Mouse (Mus musculus): ENCODE results near the gene Il17c. TPM values are rescaled to one million over a fixed set of nuclear protein-coding genes. Genes with fewer than 3 reads are reported as not detected.

The Il17c gene
- total RNA-seq (2015), result not detected in 2 replicates
- total RNA-seq (2017), result not detected in 2 replicates

GRCm38 (mm10) chr8:122421376-122422070 is at the start of gene Il17c:
TSS of gene Il17c (plus strand) at chr8:122422020.
- no peak for ATAC-seq (replicated peaks; ENCODE audit: poor library complexity)

- no peak for ATAC-seq (replicated peaks; ENCODE audit: poor library complexity)
These were observed 46.5 kb upstream of the Il17c start for GRCm38 (mm10) chr8:122375320-122375719.

GRCm38 (mm10) chr8:122375751-122376364 is 46.0 kb upstream of the Il17c start:
- ATAC-seq (replicated peaks; ENCODE audit: poor library complexity), result no peak

DNA sequence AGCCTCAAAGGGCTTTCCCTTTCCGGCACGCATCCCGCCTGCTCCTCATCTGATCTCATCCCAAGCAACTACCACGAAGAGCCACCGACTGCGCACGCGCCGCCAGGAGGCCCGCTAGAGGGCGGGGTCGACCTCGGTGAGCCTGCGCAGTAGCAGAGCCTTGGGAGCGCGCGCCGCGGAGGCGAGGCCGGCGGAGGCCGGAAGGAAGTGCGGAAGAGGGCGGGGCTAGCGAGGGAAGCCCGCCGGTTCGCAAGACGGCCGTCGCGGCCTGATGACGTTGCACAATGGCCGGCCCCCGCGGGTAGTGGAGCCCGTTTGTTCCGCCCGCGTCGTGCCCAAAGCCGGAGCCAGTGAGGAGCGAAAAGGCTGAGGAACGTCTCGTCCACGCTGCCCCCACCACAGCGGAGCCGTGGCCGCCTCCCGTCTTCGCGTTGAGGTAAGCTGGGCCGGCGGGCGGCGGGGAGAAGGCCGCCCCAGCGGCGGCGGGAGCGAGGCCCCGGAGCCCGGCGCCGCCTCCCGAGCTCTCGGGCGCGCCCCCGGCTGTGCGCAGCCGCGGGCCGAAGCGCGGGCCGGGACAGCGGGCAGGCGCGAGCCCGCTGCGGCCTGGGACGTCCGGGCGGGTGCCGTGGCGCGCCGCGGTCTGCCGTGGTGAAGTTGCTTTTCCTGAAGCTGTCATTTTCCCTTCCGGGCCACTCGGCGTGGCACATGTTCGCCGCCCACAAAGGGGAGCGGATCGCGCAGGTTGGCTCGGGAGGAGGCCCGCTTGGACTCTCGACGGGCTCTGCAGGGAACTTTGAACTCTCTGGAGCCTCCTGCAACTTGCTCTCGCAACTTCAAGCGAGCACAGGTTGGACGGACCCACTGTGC is 45.2 kb upstream of the Il17c start, which contains the start of gene Zc3h18:
TSS of gene Zc3h18 (plus strand) at position 245 of the 867 bp plus-strand sequence.
- peak; percentile 98 for ATAC-seq (replicated peaks; ENCODE audit: poor library complexity)

- no peak for ATAC-seq (replicated peaks; ENCODE audit: poor library complexity)
These were observed 38.8 kb upstream of the Il17c start for GRCm38 (mm10) chr8:122383039-122383438.

- peak; percentile 61 for ATAC-seq (replicated peaks; ENCODE audit: poor library complexity)
These were observed 32.5 kb upstream of the Il17c start for GRCm38 (mm10) chr8:122389357-122389756.

- no peak for ATAC-seq (replicated peaks; ENCODE audit: poor library complexity)
These were observed 31.1 kb upstream of the Il17c start for GRCm38 (mm10) chr8:122390758-122391157.

DNA sequence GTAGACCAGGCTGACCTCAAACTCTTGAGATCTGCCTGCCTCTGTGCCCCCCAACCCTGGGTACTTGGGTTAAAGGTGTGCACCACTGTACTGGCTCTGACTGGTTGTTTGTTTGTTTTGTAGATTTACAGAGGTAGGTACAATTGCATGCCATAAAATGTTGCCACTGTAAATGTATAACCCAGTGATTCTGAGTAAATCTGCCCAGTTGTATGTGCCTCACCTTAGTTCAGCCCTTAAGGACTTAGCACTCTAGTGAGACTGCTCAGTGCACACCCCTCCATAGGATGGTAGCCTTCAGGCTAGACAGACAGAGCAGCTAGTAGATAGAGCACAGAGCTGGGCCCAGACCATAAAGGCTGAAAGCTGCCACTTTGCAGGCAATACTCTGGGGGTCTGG is 28.1 kb upstream of the Il17c start:
- ATAC-seq (replicated peaks; ENCODE audit: poor library complexity), result no peak

GRCm38 (mm10) chr8:122395291-122395690 is 26.5 kb upstream of the Il17c start:
- ATAC-seq (replicated peaks; ENCODE audit: poor library complexity), result no peak

GRCm38 (mm10) chr8:122398186-122398585 is 23.6 kb upstream of the Il17c start:
- ATAC-seq (replicated peaks; ENCODE audit: poor library complexity), result no peak

DNA sequence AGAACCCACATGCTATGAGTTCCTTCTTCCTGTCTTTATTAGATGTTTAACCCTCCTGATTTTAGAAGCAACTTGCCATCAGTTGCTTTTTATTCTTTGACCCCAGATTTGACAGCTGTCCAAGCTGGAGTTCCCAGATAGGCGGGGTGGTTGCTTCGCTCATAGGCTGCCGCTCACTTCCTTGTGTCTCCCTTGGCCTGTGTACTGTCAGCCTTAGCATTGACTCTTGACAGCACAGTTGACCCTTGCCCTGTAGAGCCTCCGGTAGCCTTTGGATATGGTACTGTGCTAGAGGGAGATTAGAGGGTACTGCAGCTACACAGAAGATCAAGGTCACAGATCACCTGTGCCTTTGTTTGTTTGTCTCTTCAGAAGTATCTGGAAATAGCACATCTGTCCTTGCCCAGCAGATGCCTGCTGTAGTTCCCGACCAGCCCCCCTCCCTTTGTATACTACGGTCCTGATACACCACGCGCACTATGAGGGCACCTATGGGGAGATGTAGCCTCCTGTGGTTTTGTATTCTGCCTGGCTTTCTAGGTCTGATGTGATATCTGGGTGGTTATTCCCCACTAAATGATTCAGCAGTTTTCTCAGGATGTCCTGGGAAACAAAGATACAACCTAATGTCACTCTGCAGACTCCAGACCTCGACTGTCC is 16.5 kb upstream of the Il17c start:
- peak; percentile 54 for ATAC-seq (replicated peaks; ENCODE audit: poor library complexity)

GRCm38 (mm10) chr8:122407678-122408077 is 14.1 kb upstream of the Il17c start:
- no peak for ATAC-seq (replicated peaks; ENCODE audit: poor library complexity)

DNA sequence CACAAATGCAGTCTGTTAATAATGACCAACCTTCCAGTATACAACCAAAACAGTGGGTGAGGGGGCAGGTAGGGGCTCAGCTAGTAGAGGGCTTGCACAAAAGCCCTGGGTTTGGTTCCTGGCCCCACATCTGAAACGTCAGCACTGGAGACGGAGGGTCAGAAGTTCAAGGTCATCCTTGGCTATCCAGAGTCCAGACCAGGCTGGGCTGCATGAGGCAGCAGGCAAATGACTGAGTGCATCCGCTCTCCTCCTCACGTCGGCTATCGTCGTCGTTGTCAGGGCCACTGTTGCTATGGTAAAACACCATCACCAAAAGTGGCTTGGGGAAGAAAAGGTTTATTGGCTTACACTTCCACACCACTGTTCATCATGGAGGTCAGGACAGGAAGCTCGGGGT is 7.5 kb upstream of the Il17c start:
- ATAC-seq (replicated peaks; ENCODE audit: poor library complexity), result no peak

DNA sequence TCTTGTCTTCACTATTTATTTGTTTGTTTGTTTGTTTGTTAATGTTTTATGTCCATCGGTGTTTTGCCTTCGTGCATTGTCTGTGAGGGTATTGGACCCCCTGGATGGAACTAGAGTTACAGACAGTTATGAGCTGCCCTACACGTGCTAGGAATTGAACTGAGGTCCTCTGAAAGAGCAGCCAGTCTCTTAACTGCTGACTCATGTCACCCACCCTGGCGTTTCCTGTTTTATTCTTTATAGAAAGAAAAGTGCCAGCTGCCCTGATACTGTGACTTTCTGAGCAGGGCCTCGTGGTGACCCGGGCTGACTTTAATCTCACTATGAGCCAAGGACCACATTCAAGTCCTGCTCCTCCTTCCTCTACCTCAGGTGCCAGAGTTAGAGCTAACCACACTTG is 6.3 kb upstream of the Il17c start:
- ATAC-seq (replicated peaks; ENCODE audit: poor library complexity), result peak; percentile 42

DNA sequence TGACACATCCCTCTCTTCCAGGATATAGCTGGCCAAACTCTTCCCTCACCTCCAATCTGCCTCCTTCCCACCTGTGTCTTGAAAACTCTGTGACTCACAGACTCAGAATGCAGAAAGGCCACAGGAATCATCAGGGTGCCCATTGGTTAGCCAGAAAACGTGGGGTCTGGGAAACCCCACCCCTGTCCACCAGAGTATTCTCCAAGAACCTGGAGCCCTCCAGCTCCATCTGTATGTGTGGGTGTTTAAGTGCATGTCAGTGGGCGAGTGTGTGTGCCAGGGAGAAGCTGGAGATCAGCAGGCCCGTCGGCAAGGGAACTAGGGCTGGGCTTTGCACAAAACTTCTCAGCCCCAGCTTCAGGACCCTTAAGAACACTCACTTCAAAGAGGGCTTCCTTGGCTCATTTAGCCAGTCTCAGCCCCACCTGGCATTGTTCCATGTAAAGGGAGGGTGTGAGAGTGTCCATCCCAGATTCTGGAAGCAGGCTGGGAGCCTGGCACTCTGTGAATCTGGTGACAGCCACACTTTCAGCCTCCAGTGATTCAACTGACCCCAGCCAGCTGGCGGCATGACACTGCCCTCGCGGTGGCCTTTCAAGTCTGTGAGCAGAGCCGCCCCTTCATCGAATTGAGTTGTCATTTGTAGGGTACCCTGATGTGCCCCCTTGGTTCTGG is 1.8 kb upstream of the Il17c start:
- no peak for ATAC-seq (replicated peaks; ENCODE audit: poor library complexity)

- ATAC-seq (replicated peaks; ENCODE audit: poor library complexity), result no peak
These were observed 1.4 kb downstream of the Il17c start for GRCm38 (mm10) chr8:122423217-122423616.

- no peak for ATAC-seq (replicated peaks; ENCODE audit: poor library complexity)
These were observed 1.8 kb downstream of the Il17c start for GRCm38 (mm10) chr8:122423659-122424058.

DNA sequence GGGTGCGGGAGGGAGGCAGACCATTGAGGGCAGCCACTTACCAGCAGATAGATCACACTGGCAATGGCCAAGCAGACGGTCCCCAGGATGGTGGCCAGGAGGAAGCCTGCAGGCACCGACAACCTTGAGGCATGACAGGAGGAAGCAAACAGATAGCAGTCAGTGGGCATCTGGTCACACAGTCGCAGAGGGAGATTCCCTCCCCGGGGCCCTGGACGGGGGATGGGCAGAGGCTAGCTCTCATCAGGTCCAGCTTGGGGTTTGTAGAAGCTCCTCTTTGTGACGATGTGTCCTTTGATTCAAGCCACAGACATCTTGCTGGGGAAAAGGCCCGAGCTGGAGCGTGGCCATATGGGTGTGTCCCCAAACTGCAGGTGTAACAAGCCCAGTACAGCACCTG is 4.3 kb downstream of the Il17c start:
- ATAC-seq (replicated peaks; ENCODE audit: poor library complexity), result no peak

GRCm38 (mm10) chr8:122427607-122428006 is 5.8 kb downstream of the Il17c start:
- no peak for ATAC-seq (replicated peaks; ENCODE audit: poor library complexity)

GRCm38 (mm10) chr8:122428163-122428562 is 6.3 kb downstream of the Il17c start:
- ATAC-seq (replicated peaks; ENCODE audit: poor library complexity), result no peak
